Mouse (Mus musculus): ENCODE data around the gene Cdx2. TPM values are rescaled to one million over a fixed set of nuclear protein-coding genes. Genes with fewer than 3 reads are reported as not detected.

Cdx2 gene
- polyA plus RNA-seq, 1 experiment = 149 TPM

DNA sequence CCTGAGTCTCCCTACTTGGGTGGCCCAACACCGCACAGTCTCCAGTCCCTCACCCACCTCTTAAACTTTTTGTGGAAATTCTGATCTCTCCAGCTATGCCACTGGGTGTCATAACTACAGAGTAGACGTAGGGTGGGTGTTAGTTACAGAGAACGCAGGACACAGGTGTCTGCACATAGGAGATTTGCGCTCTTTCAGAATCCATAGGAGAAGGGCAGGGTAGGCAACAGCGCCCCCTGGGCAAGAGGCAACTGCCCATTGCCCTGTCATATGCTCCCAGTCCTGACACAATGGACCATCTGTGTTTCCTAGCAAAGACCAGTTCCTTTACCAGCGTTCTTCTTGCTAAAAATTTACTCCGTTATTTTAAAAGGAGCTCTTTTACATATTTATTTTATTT is 10.9 kb upstream of the Cdx2 start:
- WGBS = 17% methylated on average over 7 of the region's 7 CpGs
- peak; percentile 52 for DNase-seq (ENCODE audit: low read depth, low spot score)

DNA sequence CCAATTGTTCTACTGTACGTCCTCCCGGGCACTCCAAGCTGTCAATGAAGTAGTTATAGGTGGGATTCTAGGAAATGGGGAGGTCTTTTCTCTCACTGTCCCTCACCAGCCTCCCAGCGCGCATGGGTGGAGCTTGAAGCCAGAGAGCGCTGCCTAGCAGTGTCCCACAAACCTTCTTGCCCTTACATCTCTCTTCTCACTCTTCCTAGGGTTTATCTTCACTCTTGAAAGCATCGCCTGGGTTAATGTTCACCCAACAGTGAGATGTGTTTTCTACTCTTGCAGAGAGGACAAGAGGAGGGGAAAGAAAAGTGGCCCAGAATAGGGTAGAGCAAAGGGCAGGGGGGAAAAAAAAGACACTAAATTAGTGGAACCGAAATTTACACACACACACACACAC is 10.3 kb upstream of the Cdx2 start:
- WGBS = 6% methylated on average over 7 of the region's 7 CpGs
- DNase-seq (ENCODE audit: low read depth, low spot score) = peak; percentile 32

DNA sequence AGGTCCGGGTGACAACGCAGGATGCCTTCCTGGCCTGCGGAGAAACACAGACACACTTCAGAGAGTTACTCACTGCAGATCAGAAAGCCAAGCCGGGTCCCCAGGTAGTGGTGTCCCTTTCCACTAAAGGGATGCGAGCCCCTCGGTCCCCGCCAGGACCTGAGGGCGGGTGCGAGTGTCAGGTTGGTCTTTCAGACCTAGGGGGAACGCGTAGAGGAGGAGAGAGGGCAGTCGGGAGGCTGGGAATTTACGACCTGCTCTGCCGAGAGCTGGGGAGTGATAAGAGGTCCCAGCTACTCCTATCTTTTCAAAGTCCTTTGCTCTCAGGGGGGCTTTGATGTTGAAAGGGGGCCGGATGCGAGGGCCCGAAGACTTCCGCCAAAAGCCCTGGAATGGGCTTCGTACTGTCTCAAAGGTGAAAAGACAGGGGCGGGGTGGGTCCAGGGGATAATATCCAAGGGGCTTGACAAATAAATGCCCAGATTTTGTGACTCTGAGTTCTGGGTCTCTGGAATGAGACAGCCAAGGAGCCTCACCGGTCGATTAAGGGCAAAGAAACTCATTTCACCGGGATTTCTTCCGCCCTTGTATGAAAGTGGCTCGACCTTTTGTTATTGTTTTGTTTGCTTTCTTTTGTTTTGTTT is 8.5 kb upstream of the Cdx2 start:
- WGBS = 5% methylated on average over 25 of the region's 25 CpGs
- no peak for DNase-seq (ENCODE audit: low read depth, low spot score)

DNA sequence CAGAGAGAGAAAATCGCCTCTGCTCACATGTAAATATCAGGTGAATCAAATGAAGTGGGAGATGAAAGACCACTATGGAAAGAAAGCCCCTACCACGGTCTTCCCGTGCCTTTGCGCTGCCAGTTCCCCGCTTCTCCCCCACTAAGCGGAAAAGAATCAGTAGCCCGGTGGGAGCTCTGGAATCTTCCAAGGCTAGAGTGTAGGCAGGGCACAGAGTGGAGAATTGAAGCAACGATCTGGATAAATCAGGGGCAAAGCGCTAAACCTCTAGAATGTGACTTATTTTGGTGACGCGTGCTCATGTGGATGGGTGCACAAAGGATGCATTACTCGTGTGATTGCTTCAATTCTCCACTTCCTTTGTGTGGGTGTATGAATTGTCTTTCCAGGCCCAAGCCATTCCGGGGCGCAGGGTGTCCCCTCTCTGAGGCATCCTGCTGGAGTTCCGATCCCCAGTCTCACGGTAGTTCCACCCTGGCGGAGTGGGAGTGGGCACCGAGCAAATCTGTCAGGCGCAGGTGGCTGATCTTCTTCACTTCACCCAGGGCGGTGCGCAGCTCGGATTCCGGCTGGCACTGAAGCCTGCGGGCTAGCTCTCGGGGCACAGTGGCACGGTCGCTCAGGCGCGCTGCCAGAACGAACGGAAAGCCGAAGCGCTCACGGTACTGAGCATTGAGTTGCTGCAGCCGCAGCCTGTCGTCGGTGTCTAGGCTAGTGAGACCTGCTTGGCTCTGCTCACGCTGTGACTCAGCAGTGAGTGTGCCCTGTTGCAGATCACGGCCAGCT is 7.8 kb upstream of the Cdx2 start:
- WGBS = 4% methylated on average over 39 of the region's 39 CpGs
- peak; percentile 24 for DNase-seq (ENCODE audit: low read depth, low spot score)

DNA sequence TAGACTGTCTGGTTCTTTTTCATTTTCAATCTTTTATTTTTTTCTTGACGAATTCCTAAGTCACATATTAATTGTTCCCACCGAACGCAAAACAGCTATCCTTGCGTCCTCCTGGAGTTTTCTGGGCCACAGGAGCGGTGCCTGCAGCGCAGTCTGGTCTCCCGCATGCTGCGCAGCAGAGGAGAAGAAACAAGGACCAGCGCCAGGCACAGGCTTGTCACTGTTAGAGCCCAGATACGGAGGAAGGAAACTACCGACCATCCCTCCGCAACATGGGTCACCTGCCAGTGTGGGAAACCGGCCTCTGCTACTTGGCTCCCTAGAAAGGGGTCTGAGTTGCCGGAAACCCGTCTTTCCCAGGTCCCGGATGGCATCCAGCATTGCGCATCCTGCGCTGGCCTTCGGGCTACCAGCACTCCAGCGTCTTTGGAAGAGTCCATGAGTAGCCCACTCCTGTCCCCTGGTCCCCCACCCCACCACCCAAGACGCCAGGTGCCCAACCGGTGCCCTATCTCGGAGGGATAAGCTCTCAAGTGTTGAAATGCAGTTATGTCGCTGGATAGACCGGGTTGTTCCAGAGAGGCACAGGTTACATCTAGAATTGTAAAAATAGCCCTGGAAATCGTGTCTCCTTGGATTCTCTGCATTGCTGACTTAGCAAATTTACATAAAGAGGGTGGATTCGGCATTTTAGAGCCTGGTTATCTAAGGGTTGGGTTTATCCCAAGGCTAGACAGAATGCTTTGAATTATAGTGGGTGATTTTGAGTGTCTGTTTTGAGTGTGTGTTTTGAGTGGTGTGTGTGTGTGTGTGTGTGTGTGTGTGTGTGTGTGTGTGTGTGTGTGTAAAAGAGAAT is 6.0 kb upstream of the Cdx2 start:
- 5% methylated on average over 27 of the region's 27 CpGs for WGBS
- DNase-seq (ENCODE audit: low read depth, low spot score) = peak; percentile 11

DNA sequence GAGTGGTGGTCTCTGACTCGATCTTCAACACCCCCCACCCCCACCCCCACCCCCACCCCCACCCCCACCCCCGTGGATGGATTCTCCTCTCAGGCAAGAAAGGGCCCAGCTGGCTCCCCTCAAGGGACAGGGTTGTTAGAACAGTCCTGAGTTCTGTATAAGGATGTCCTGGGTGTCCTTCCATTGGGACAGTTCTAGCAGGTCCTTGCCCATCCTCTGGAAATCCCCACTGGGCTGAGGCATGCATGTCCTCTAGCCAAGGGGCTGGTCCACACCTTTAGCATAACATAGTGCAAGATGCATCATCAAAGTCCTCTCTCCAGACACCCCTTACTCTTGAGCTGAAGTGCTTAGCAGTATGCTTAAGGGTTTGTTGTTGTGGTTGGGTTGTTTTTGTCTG is 2.7 kb upstream of the Cdx2 start:
- 6% methylated on average over 2 of the region's 2 CpGs for WGBS
- no peak for DNase-seq (ENCODE audit: low read depth, low spot score)

DNA sequence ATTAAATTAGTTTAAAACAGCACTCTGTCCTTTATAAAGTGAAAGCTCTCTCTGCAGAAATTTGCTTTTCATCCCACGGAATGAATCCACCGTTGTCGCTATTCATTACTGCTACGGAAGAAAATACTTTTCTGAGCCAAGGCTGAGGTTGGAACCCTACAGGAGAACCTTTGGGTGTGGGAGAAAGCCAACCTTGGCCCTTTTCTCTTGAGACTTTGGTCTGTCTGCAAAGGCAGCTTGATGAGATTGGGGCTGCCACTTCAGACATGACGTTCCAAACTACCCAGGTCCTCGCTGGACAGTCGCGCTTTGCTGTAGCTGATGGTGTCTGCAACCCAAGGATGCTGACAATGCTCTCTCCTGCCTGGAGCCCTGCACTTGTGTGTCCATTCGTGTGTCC is 1.4 kb upstream of the Cdx2 start:
- WGBS = 20% methylated on average over 9 of the region's 9 CpGs
- DNase-seq (ENCODE audit: low read depth, low spot score) = peak; percentile 18

DNA sequence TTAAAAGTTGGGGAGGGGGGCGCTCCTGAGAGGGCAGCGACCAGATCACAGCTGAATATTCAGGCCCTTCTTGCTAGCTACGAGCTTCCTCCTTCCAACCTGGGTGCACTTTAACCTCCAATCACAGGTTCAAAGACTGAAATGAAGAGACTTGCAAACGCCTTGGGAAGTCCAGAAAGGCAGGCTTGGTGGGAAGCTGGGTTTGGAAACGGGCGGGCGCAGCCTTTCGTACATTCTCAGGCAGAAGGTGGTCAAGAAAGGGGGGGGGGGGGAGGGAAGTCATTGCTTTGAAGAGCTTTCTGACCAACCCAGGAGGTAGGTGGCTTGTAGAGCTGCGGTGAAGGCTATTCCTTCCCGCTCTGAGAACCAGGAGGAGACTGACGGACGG is 322 bp upstream of the Cdx2 start:
- WGBS = 5% methylated on average over 12 of the region's 12 CpGs
- DNase-seq (ENCODE audit: low read depth, low spot score) = peak; percentile 46

DNA sequence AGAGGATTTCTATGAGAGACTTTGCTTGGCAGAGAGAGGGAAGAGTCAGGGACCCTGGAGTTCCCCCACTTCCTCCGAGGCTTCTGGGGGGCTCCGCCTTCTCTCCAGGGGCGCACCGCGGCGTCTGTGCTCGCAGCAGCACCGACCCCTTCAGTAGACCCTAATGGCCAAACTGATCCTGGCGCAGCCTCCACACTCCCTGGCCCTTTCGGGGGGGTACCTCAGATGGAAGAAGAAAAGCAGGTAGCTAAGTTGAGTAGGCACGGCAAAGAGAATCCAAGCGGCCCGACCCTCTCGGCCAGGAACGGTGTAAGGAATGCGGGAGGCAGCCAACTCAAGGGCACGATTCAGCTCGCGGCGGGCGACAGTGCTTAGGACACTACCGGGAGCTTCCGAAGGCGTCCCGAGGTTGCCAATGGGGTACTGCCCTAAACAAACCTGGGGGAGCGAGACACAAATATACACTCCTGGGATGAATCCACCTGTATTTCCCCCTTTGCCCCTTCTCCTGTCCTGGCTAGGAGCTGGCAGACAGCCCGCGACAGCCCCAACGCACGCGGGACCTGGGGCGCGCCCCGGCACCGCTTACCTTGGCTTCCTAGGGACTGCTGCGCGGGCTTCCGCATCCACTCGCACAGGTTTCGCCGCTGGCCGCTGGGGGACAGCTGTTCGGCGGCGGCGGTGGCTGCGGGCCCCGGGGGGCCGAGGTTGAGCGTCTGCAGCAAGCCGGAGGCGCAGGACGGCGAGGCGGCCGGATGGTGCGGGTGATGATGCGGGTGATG is 1.0 kb downstream of the Cdx2 start:
- WGBS = under 1% methylated on average over 58 of the region's 58 CpGs

DNA sequence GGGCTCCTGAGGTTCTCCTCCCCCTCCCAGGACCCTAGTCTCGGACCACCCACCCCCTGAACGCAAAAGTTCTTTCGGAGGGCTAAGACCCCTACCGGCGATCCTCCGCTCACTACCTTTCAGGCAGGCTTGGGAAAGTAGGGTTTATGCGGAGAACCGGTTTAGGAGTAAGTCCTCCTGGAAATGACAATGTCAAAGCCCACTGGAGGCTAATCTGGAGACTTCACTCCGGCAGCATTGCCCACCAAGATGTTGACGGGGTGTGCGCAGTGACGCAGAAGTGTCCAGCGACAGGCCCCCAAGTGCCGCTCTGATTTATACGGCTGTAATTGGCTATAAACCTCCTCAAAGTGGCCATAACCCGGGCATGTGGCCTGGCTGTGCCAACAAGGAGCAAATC is 1.9 kb downstream of the Cdx2 start:
- DNase-seq (ENCODE audit: low read depth, low spot score) = peak; percentile 43
- 2% methylated on average over 16 of the region's 16 CpGs for WGBS

More for the DNA sequence above, 1.0 kb downstream of the Cdx2 start:
- no peak for DNase-seq (ENCODE audit: low read depth, low spot score)

DNA sequence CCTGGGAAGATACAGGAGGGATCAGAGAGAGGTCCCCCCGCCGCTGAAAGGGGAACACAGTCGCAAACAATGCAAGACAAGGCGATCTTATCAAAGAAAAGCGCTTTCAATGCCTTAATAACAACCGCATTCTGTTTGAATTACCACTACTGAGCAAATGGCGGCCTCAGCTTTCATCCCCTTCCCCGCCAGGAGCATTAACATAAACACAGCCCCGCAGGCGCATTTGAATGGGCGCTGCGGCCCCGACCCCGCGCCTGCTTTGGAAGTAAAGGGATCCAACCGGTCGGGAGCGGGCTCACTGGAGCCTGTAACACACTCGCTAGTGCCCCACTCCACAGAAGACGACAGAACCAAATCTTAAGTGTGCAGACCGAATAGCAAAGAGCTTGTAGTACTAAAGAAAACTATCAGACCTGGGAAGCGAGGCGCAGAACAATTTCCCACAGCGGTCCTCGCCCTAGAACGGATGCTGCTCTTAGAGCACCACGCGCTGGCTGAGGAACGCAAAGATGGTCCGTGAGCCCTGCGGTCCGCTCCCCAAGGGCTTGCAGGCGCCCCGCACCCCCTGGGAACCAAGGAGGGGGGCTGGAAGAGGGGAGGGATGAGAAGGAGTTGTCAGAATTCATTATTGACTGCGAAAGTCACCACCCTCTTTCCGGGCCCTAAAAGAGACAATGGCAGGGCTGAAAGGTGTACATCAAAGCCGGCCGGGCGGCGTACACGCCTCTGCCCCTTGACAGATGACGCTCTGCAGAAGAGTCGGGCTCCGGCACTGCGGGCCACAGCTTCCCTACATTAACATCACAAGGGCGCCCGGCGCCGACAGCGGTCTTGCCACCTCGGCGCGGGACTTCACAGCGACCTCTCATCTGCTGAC is 2.6 kb downstream of the Cdx2 start:
- no peak for DNase-seq (ENCODE audit: low read depth, low spot score)
- under 1% methylated on average over 54 of the region's 54 CpGs for WGBS

DNA sequence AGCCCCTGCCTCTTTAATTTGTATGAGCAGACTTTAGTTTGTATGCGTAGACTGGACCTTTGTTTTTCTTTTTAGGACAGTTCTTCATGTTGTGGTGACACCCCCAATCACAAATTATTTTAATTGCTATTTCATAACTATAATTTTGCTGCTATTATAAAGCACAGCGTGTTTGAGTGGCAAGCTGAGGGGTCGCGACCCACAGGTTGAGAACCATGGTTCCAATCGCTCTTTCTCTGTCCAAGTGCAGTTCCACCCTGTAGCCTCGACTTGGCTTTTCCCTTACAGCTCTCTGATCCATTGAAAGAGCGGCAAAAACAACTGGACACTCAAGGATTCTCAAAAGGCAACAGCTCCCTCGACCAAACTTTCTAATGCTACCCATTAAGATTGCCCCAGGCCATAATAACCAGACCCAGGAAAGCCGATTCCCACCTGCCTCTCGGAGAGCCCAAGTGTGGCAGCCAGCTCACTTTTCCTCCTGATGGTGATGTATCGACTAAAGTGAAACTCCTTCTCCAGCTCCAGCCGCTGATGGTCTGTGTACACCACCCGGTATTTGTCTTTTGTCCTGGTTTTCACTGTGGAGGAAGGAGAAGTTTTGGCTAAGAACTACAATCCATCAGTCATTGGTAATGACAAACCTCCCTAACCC is 4.2 kb downstream of the Cdx2 start:
- WGBS = 8% methylated on average over 13 of the region's 13 CpGs

DNA sequence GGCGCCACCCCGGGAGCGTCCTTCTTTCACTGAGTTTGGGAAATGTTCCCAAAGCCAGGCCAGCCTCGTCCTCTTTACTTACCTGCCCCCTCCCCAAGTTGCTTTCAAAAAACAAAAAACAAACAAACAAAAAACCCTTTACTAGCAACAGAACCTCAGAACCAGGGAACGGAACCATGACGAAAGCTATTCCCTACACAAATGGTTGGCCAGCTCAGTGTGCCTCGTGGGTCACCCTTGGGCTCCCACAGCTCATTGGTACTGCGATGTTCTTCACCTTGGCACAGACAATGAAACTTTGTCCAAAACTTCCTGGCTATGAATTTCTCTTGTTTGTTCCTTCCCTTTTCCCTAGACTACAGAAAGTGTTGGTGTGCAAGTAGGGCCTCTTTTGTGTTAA is 4.9 kb downstream of the Cdx2 start:
- 8% methylated on average over 8 of the region's 8 CpGs for WGBS
- DNase-seq (ENCODE audit: low read depth, low spot score) = no peak

More for the DNA sequence above, 4.2 kb downstream of the Cdx2 start:
- DNase-seq (ENCODE audit: low read depth, low spot score) = no peak

DNA sequence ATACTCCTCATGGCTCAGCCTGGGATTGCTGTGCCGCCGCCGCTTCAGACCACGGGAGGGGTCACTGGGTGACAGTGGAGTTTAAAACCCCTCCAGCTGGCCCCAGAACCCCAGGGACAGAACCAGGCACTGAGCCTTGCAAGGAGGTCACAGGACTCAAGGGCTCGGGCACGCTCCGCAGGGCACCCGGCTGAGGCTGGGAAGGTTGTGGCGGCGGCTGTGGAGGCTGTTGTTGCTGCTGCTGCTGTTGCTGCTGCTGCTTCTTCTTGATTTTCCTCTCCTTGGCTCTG is 5.3 kb downstream of the Cdx2 start:
- WGBS = 5% methylated on average over 10 of the region's 10 CpGs
- no peak for DNase-seq (ENCODE audit: low read depth, low spot score)

DNA sequence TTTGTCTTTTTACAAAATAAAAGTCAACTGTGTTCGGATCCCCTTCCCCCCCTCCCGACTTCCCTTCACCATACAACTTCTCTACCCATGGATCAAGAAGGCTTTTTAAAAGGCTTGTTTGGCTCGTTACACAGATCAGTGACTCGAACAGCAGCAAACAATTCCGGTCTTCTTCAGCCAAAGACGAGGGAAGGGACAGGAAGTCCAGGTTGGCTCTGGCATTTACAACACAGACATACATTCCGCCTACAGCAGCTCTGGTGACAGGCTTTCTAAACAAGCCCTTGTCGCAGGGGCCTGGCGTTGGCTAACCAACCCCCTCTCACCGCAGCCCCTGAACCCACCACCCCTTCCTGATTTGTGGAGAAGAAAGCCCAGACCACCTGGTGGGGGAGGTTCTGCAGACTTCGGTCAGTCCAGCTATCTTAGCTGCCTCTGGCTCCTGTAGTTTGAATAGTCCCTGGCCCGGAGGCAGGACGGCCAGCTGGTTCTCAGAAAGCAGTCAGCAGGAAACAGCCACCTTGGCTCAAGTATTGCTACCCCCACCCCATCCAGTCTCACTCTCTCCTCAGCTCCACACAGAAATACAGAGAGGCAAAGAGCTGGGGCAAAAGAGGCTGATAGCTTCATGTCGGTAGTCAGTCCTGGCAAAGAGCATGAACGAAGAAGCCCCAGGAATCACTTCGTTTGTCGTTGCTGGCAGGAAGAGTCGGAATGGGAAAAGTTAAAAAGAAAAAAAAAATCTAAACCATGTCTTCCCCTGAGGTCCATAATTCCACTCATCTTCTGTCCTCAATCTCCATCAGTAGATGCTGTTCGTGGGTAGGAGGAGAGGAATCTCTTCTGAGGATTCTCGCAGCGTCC is 5.9 kb downstream of the Cdx2 start:
- WGBS = 4% methylated on average over 21 of the region's 21 CpGs
- DNase-seq (ENCODE audit: low read depth, low spot score) = no peak

DNA sequence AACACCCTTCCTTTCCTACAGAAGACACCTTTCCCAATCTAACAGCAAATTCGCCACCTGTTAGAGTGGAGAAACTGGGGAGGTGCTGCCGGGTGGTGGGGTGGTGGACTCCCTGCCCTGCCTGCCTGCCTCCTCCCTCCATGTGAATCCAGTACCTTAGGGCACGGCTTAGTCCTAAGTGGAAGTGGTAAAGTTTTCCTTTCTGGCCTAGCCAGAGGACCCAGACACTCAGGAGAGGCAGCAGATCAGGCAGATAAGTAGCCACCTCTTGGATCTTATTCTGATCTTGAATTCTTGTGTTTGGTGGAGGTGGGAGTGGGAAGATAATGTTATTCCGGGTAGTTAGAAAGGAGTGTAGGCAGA is 7.1 kb downstream of the Cdx2 start:
- 2% methylated on average over 4 of the region's 4 CpGs for WGBS

DNA sequence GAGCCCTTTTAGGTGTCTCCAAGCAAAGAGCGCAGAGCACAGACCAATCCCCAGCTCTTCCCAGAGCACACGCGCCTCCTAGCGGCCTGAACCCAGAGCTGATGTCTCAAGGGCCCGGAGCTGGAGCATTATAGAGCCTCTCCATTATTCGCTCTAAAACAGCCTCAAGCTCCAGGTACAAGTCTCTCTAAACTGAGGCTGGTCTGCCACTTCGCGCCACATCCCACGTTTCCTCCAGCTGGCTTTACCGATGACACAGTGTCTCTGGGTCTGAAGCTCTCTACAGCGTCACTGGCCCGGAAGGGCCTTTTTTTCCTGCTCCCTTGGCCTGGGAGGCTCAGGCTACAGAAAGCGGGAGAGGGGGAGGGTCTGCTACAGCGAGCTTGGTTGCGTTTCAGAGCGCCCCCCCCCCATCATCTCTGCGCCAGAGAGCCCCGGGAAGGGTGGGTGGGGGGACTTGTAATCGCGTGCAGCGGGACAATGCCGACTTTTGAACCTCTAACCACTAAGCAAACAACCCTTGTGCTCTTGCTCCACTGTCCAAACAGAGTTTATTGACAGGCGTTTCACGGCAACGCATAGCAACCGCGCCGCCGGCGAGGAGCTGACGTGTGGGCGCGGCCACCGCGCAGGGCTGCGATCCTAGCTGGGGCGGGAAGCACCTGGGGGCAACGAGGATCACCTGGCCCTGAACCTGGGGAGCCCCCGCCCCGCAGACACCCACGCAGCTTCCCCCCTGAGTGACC is 7.6 kb downstream of the Cdx2 start:
- WGBS = under 1% methylated on average over 41 of the region's 41 CpGs
- no peak for DNase-seq (ENCODE audit: low read depth, low spot score)

More for the DNA sequence above, 7.1 kb downstream of the Cdx2 start:
- no peak for DNase-seq (ENCODE audit: low read depth, low spot score)

All from large intestine, adult 2 months (tissue).